Mouse (Mus musculus) lung, adult 2 months (tissue): Measurements from ENCODE around the gene Nbea. TPM values are rescaled to one million over a fixed set of nuclear protein-coding genes. Genes with fewer than 3 reads are reported as not detected.

Experiments
- DNase-seq: peaks from one replicate; pipeline ENCODE4 v3.0.0; 2022
- H3K4me1 ChIP-seq: fragments of 200-500 bp; 2 replicates; pipeline ENCODE4 v1.6.1; 2011; ENCODE audit warnings: low read length; ENCODE audit not compliant: control insufficient read depth, insufficient read depth
- H3K4me3 ChIP-seq: fragments of 200-500 bp; replicated peaks from 2 replicates; pipeline ENCODE3; 2011; ENCODE audit warnings: low read depth, mild to moderate bottlenecking, control low read depth, low read length; ENCODE audit errors: extremely low read depth
- CTCF ChIP-seq: fragments of 200-500 bp; IDR thresholded peaks from 2 replicates; pipeline ENCODE4 v1.5.1; 2011; ENCODE audit warnings: mild to moderate bottlenecking, low read length, control low read depth; ENCODE audit not compliant: insufficient read depth
- POLR2A ChIP-seq: fragments of 200-500 bp; IDR thresholded peaks from 2 replicates; pipeline ENCODE4 v1.6.1; 2011; ENCODE audit warnings: low read depth, mild to moderate bottlenecking, control low read depth, low read length, borderline replicate concordance; ENCODE audit errors: extremely low read depth
- WGBS: fragments of 180-500 bp; shearing (Covaris S2); methylation state at CpG from one replicate; pipeline ENCODE4 v1.1.7; 2018; 5-methylcytosine and 5-hydroxymethylcytosine counted together
- polyA plus RNA-seq: library from polyadenylated mRNA; depleted of rRNA; stranded (reverse); fragments of >200 nt; gene quantifications from 2 replicates; pipeline ENCODE4 v1.2.3, GENCODE M21; 2012

The Nbea gene
- polyA plus RNA-seq, 1 experiment, result 12.5 TPM

- DNase-seq, result no peak
- no peak for TF ChIP-seq POLR2A
- no peak for TF ChIP-seq CTCF
- 52% methylated on average over 9 of the region's 9 CpGs for WGBS
- Histone ChIP-seq H3K4me1 (no peaks in the 10 kb centered on the region), H3K4me3 (no peak overlapping the region)
These were observed 521.6 kb downstream of the Nbea start for GRCm38 (mm10) chr3:55661678-55662445.

- no peak for TF ChIP-seq POLR2A
- peak; percentile 37 for TF ChIP-seq CTCF
- 74% methylated on average over 10 of the region's 10 CpGs for WGBS
- DNase-seq, result no peak
- Histone ChIP-seq H3K4me1 (no peaks in the 10 kb centered on the region), H3K4me3 (no peak overlapping the region)
These were observed 523.2 kb downstream of the Nbea start for GRCm38 (mm10) chr3:55660261-55660838.

GRCm38 (mm10) chr3:55659558-55660215, 523.8 kb downstream of the Nbea start:
- Histone ChIP-seq H3K4me3 (no peak overlapping the region), H3K4me1 (no peaks in the 10 kb centered on the region)
- 40% methylated on average over 7 of the region's 7 CpGs for WGBS
- no peak for DNase-seq
- TF ChIP-seq POLR2A, result no peak
- no peak for TF ChIP-seq CTCF

- WGBS, result 17% methylated on average over 2 of the region's 2 CpGs
- no peak for TF ChIP-seq CTCF
- TF ChIP-seq POLR2A, result no peak
- Histone ChIP-seq H3K4me1 (peaks cover 5% of the 10 kb centered on the region), H3K4me3 (no peak overlapping the region)
- DNase-seq, result no peak
These were observed 531.2 kb downstream of the Nbea start for GRCm38 (mm10) chr3:55652321-55652720.

- Histone ChIP-seq H3K4me3 (no peak overlapping the region), H3K4me1 (peaks cover 5% of the 10 kb centered on the region)
- WGBS, result 62% methylated on average over 4 of the region's 4 CpGs
- DNase-seq, result no peak
- no peak for TF ChIP-seq POLR2A
- TF ChIP-seq CTCF, result no peak
These were observed 531.6 kb downstream of the Nbea start for GRCm38 (mm10) chr3:55651877-55652276.

- WGBS, result 82% methylated on average over 5 of the region's 5 CpGs
- Histone ChIP-seq H3K4me3 (no peak overlapping the region), H3K4me1 (peaks cover 5% of the 10 kb centered on the region)
- DNase-seq, result no peak
- no peak for TF ChIP-seq CTCF
- no peak for TF ChIP-seq POLR2A
These were observed 534.0 kb downstream of the Nbea start for GRCm38 (mm10) chr3:55649541-55649940.

- Histone ChIP-seq H3K4me3 (no peak overlapping the region), H3K4me1 (peaks cover 5% of the 10 kb centered on the region)
- no peak for DNase-seq
- TF ChIP-seq POLR2A (no peak), CTCF (no peak)
- 78% methylated on average over 4 of the region's 4 CpGs for WGBS
These were observed 535.2 kb downstream of the Nbea start for GRCm38 (mm10) chr3:55648299-55648698.

- 78% methylated on average over 6 of the region's 6 CpGs for WGBS
- no peak for DNase-seq
These were observed 536.3 kb downstream of the Nbea start for GRCm38 (mm10) chr3:55647176-55647575.

GRCm38 (mm10) chr3:55646437-55646836, 537.1 kb downstream of the Nbea start:
- no peak for TF ChIP-seq POLR2A
- TF ChIP-seq CTCF, result no peak
- no peak for DNase-seq
- no peak overlapping the region for H3K4me3 ChIP-seq
- WGBS, result 96% methylated on average over 3 of the region's 3 CpGs
- H3K4me1 ChIP-seq, result no peaks in the 10 kb centered on the region

More at GRCm38 (mm10) chr3:55647176-55647575, 536.3 kb downstream of the Nbea start:
- no peak overlapping the region for H3K4me3 ChIP-seq
- TF ChIP-seq POLR2A (no peak), CTCF (no peak)
- H3K4me1 ChIP-seq, result peaks cover under 1% of the 10 kb centered on the region; the same call in 1 of the 2 replicates
